In genomic region chr16:84774761-84775231, GRCm38 (mm10) we compare ENCODE assay signal across 9 mouse cellular contexts. TPM values are rescaled to one million over a fixed set of nuclear protein-coding genes. Genes with fewer than 3 reads are reported as not detected.
DNase-seq lines count a peak whose midpoint lies in the region; ATAC-seq and TF ChIP-seq lines count a peak whose summit lies in the region.
"Had no signal": no experiment of that assay in that cellular context is flagged by ENCODE, and none has a peak within 500 bp of the region (broad histone marks: within the 10 kb centered on the region; RNA-seq: fewer than 3 reads in every experiment).

No protein-coding gene starts in this region.

- H3K9ac ChIP-seq in liver, embryonic 16.5 days (ENCODE audit: low read depth, low read length) = no peak overlapping the region; the same call in 1 of the 2 replicates

- H3K4me2 ChIP-seq in liver, embryonic 16.5 days (ENCODE audit: low read depth, low read length) = peak overlapping the region; percentile 72

- TF ChIP-seq POLR2A in spleen, adult 2 months (IDR thresholded peaks at IDR 0.05; ENCODE audit: low read depth, low read length) = no peak

- WGBS in spleen, adult 2 months = 3% methylated on average over 23 of the region's 23 CpGs
- WGBS in forebrain, embryonic 10.5 days = under 1% methylated on average over 23 of the region's 23 CpGs
- 3% methylated on average over 23 of the region's 23 CpGs for WGBS in liver, embryonic 16.5 days (ENCODE audit: insufficient replicate concordance)

- ATAC-seq in liver, embryonic 16.5 days (ENCODE audit: low read depth) = no peak
- ATAC-seq in neutrophil, adult 5-6 weeks (ENCODE audit: extremely low read depth, insufficient number of reproducible peaks, low FRiP score, poor library complexity, severe bottlenecking) = 0 out of 2 replicates have a peak, but pooled peaks have one; percentile 10

- DNase-seq in spleen, adult 2 months (ENCODE audit: low read depth in 1 of 2, low spot score in 2 of 2) = no peak
- DNase-seq in spleen, postnatal 10 days (ENCODE audit: low spot score in 2 of 2) = no peak
- DNase-seq in forebrain, embryonic 10.5 days (ENCODE audit: extremely low spot score, low spot score) = peak; percentile 69
- peak; percentile 45 to 52 for DNase-seq in heart, postnatal 14 days
- DNase-seq in kidney, postnatal 4 days = peak; percentile 58 to 61
- DNase-seq in urinary bladder, postnatal 10 days (ENCODE audit: low spot score) = no peak

- no peak overlapping the region for H3K27ac ChIP-seq in spleen, adult 2 months (ENCODE audit: insufficient read depth, low read length)
- H3K27ac ChIP-seq in forebrain, embryonic 10.5 days = peak overlapping the region; percentile 89
- H3K27ac ChIP-seq in liver, embryonic 16.5 days (ENCODE audit: low read length) = no peak overlapping the region

- peak overlapping the region; percentile 47 for H3K4me3 ChIP-seq in spleen, adult 2 months (ENCODE audit: extremely low read depth, insufficient read depth, insufficient read length)
- peak overlapping the region; percentile 63 for H3K4me3 ChIP-seq in forebrain, embryonic 10.5 days
- H3K4me3 ChIP-seq in liver, embryonic 16.5 days (ENCODE audit: low read depth, low read length) = peak overlapping the region; percentile 59

- H3K27me3 ChIP-seq in spleen, adult 2 months (ENCODE audit: control insufficient read depth, insufficient read depth, low read length) = peaks cover 19% of the 10 kb centered on the region
- H3K27me3 ChIP-seq in forebrain, embryonic 10.5 days (ENCODE audit: poor library complexity, severe bottlenecking) = 0 out of 2 replicates have a peak, but pooled peaks cover 8% of the 10 kb centered on the region
- peaks cover 27% of the 10 kb centered on the region for H3K27me3 ChIP-seq in liver, embryonic 16.5 days (ENCODE audit: control insufficient read depth, insufficient read depth, low read depth, low read length)

- H3K36me3 ChIP-seq in spleen, adult 2 months (ENCODE audit: control insufficient read depth, insufficient read depth, low read length) = no peaks in the 10 kb centered on the region
- peaks cover 20% of the 10 kb centered on the region for H3K36me3 ChIP-seq in forebrain, embryonic 10.5 days (replicated peaks)
- H3K36me3 ChIP-seq in liver, embryonic 16.5 days (ENCODE audit: control insufficient read depth, insufficient read depth) = no peaks in the 10 kb centered on the region
- H3K36me3 ChIP-seq: G1E had no signal

- peaks cover 5% of the 10 kb centered on the region; the same call in 1 of the 2 replicates for H3K4me1 ChIP-seq in spleen, adult 2 months (ENCODE audit: control insufficient read depth, insufficient read depth, insufficient read length)
- H3K4me1 ChIP-seq in forebrain, embryonic 10.5 days = peaks cover 35% of the 10 kb centered on the region
- no peaks in the 10 kb centered on the region for H3K4me1 ChIP-seq in liver, embryonic 16.5 days (ENCODE audit: control insufficient read depth, low read depth, low read length)

- peaks cover 3% of the 10 kb centered on the region; the same call in 1 of the 2 replicates for H3K9me3 ChIP-seq in forebrain, embryonic 10.5 days
- H3K9me3 ChIP-seq in liver, embryonic 16.5 days (replicated peaks; ENCODE audit: control insufficient read depth, low read length) = no peaks in the 10 kb centered on the region

- intact Hi-C loops in heart, postnatal 14 days (cut with DNase I) = loop anchor here (2.0 to 5.0 kb wide), 2 partner anchors 40 to 58 kb away; partner anchors contain the start of genes Gabpa and Mrpl39

- no peak for TF ChIP-seq CTCF in spleen, adult 2 months (IDR thresholded peaks at IDR 0.05; ENCODE audit: extremely low read depth, insufficient read depth, insufficient read length, insufficient replicate concordance)

RNA-seq across cellular contexts. Expression of gene Jam2, which starts 0.9 kb away (rescaled TPM):
- polyA plus RNA-seq in spleen, adult 2 months (2012; rRNA removed) = 2.3 and 2.5 TPM in 2 replicates
- polyA plus RNA-seq in forebrain, embryonic 10.5 days (2016; fragmentation: Nextera tagmentation; extraction: Ambion mirVana) = 29.5 and 30.1 TPM in 2 replicates
- 10 to 100 TPM; 56.8 to 62.4 TPM for total RNA-seq in heart, postnatal 14 days (2021)
- polyA plus RNA-seq in liver, embryonic 16.5 days (2015; fragmentation: Nextera tagmentation; extraction: Ambion mirVana) = 2.6 and 2.7 TPM in 2 replicates
- total RNA-seq in neutrophil, adult 5-6 weeks (2017) = not detected in 2 replicates
- polyA plus RNA-seq: G1E had no signal

RNA-seq across cellular contexts. Expression of gene Mrpl39, which starts 39.3 kb away (rescaled TPM):
- polyA plus RNA-seq in spleen, adult 2 months (2012; rRNA removed) = 4.6 and 6.3 TPM in 2 replicates
- 60.5 and 61.0 TPM in 2 replicates for polyA plus RNA-seq in forebrain, embryonic 10.5 days (2016; fragmentation: Nextera tagmentation; extraction: Ambion mirVana)
- total RNA-seq in heart, postnatal 14 days (2021) = 10 to 100 TPM; 32.8 to 33.2 TPM
- 21.1 and 21.8 TPM in 2 replicates for polyA plus RNA-seq in liver, embryonic 16.5 days (2015; fragmentation: Nextera tagmentation; extraction: Ambion mirVana)
- total RNA-seq in neutrophil, adult 5-6 weeks (2017) = 27.2 and 33.5 TPM in 2 replicates

RNA-seq across cellular contexts. Expression of gene Gabpa, which starts 59.9 kb away (rescaled TPM):
- polyA plus RNA-seq in spleen, adult 2 months (2012; rRNA removed) = 4.7 and 4.9 TPM in 2 replicates
- 39.2 and 42.7 TPM in 2 replicates for polyA plus RNA-seq in forebrain, embryonic 10.5 days (2016; fragmentation: Nextera tagmentation; extraction: Ambion mirVana)
- 10 to 100 TPM; 41.5 to 43.8 TPM for total RNA-seq in heart, postnatal 14 days (2021)
- polyA plus RNA-seq in liver, embryonic 16.5 days (2015; fragmentation: Nextera tagmentation; extraction: Ambion mirVana) = 14.4 and 14.5 TPM in 2 replicates
- 63.4 and 74.1 TPM in 2 replicates for total RNA-seq in neutrophil, adult 5-6 weeks (2017)

Comparison
In these comparisons a context has a peak if more than half of its experiments do, and no peak if none do; other contexts are left out.
1. DNase-seq: peak in forebrain, embryonic 10.5 days (single experiment), heart, postnatal 14 days (2 of 2) and kidney, postnatal 4 days (2 of 2); none in spleen, adult 2 months (0 of 2), spleen, postnatal 10 days (0 of 2) and urinary bladder, postnatal 10 days (single experiment).
2. Peak in every context shown above with its lines, with median percentiles within 50 percentile points of each other: H3K4me3 ChIP-seq.